11 mouse cellular contexts compared by ENCODE assay signal in the genomic region with DNA sequence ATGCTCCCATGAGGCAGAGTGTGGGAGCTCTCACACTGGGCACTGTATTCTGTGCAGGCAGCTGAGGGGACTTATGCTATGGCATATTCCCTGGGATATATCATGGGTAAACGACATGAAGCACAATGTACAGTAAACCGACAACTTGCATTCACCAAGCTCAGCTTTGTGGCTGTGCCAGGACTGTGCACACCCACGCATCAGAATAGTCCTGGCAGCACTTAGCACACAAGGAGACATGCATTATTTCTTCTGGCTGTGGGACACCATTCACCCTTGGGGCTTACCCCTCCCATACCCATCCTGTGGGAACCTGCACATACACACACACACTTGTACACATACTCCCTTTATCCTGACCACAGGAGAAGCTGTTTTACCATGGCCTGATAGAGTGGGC. TPM values are rescaled to one million over a fixed set of nuclear protein-coding genes. Genes with fewer than 3 reads are reported as not detected.
A peak's percentile ranks its signal among the peaks of the same experiment; 100 is the strongest.
DNase-seq lines count a peak whose midpoint lies in the region; ATAC-seq and TF ChIP-seq lines count a peak whose summit lies in the region.
"Had no signal": no experiment of that assay in that cellular context is flagged by ENCODE, and none has a peak within 500 bp of the region (broad histone marks: within the 10 kb centered on the region; RNA-seq: fewer than 3 reads in every experiment).

No protein-coding gene starts in this region.

- H3K4me1 ChIP-seq in forebrain, embryonic 16.5 days (replicated peaks; ENCODE audit: control insufficient read depth, insufficient read depth, low read length), result peaks cover 78% of the 10 kb centered on the region
- H3K4me1 ChIP-seq in midbrain, postnatal 0 days (ENCODE audit: insufficient read depth, low read length), result peaks cover 42% of the 10 kb centered on the region

- H3K9me3 ChIP-seq in forebrain, embryonic 16.5 days (ENCODE audit: control insufficient read depth, low read length), result no peaks in the 10 kb centered on the region
- H3K9me3 ChIP-seq in midbrain, postnatal 0 days (ENCODE audit: low read length), result no peaks in the 10 kb centered on the region
- H3K9me3 ChIP-seq: heart, embryonic 12.5 days had no signal

- 36% methylated on average over 3 of the region's 3 CpGs for WGBS in forebrain, embryonic 16.5 days
- WGBS in midbrain, postnatal 0 days, result 58% methylated on average over 3 of the region's 3 CpGs

- H3K4me3 ChIP-seq in left cerebral cortex, adult 2 months, result peak overlapping the region; percentile 94
- H3K4me3 ChIP-seq in forebrain, embryonic 16.5 days (replicated peaks; ENCODE audit: low read length), result no peak overlapping the region
- peak overlapping the region; percentile 86; the same call in 1 of the 2 replicates for H3K4me3 ChIP-seq in midbrain, postnatal 0 days (ENCODE audit: low read depth, low read length)
- H3K4me3 ChIP-seq: heart, embryonic 12.5 days had no signal

- H3K4me2 ChIP-seq in forebrain, embryonic 16.5 days (ENCODE audit: low read length), result peak overlapping the region; percentile 73
- peak overlapping the region; percentile 62 for H3K4me2 ChIP-seq in midbrain, postnatal 0 days (ENCODE audit: low read depth, low read length, poor library complexity, severe bottlenecking)

- no peak for ATAC-seq in forebrain, embryonic 16.5 days
- no peak for ATAC-seq in midbrain, postnatal 0 days (ENCODE audit: low FRiP score)
- ATAC-seq in monocyte, adult 5-6 weeks (replicated peaks; ENCODE audit: insufficient number of reproducible peaks, low FRiP score, low TSS enrichment, poor library complexity, severe bottlenecking), result no peak

- TF ChIP-seq CTCF in left cerebral cortex, adult 2 months (IDR thresholded peaks at IDR 0.05), result no peak
- no peak for TF ChIP-seq CTCF in midbrain, postnatal 0 days (IDR thresholded peaks at IDR 0.05)

- no peak overlapping the region; the same call in 1 of the 2 replicates for H3K9ac ChIP-seq in forebrain, embryonic 16.5 days (replicated peaks; ENCODE audit: low read depth, low read length)
- H3K9ac ChIP-seq in midbrain, postnatal 0 days (replicated peaks; ENCODE audit: low read length, poor library complexity, severe bottlenecking), result 0 out of 2 replicates have a peak overlapping the region, but pooled peaks have one; percentile 29

- H3K36me3 ChIP-seq in forebrain, embryonic 16.5 days (ENCODE audit: control insufficient read depth, insufficient read depth), result no peaks in the 10 kb centered on the region
- H3K36me3 ChIP-seq in midbrain, postnatal 0 days (ENCODE audit: insufficient read depth, low read length), result no peaks in the 10 kb centered on the region

- DNase-seq in cerebellum, adult 11-12 months, result peak; percentile 44
- DNase-seq in cerebellum, postnatal 4 days (ENCODE audit: low spot score in 2 of 2), result no peak
- no peak for DNase-seq in left cerebral cortex, adult 2 months (ENCODE audit: extremely low spot score in 1 of 2, low spot score in 2 of 2)
- DNase-seq in left cerebral cortex, adult 11 months (ENCODE audit: low spot score), result no peak
- DNase-seq in midbrain, postnatal 0 days (ENCODE audit: low spot score), result no peak
- no peak for DNase-seq in layer of hippocampus, adult 9-10 months (ENCODE audit: low spot score)
- DNase-seq: adrenal gland, postnatal 14 days; lung, postnatal 10 days had no signal

- intact Hi-C loops in left cerebral cortex, adult 2 months (cut with DNase I), result loop anchor here (1.0 to 2.0 kb wide), 2 partner anchors 26 to 82 kb away; no protein-coding TSS in a partner anchor

- no peaks in the 10 kb centered on the region for H3K27me3 ChIP-seq in forebrain, embryonic 16.5 days (replicated peaks; ENCODE audit: control insufficient read depth, insufficient read depth, low read length)
- no peaks in the 10 kb centered on the region for H3K27me3 ChIP-seq in midbrain, postnatal 0 days (ENCODE audit: insufficient read depth, low read length)
- H3K27me3 ChIP-seq: heart, embryonic 12.5 days had no signal

- H3K27ac ChIP-seq in left cerebral cortex, adult 2 months, result no peak overlapping the region
- H3K27ac ChIP-seq in forebrain, embryonic 16.5 days (ENCODE audit: low read length), result peak overlapping the region; percentile 12; the same call in 1 of the 2 replicates
- no peak overlapping the region for H3K27ac ChIP-seq in midbrain, postnatal 0 days (ENCODE audit: low read depth, low read length)

RNA-seq across cellular contexts. Expression of a gene that starts 20.3 kb away (rescaled TPM):
- 10 to 100 TPM; 74.6 to 90.0 TPM for total RNA-seq in left cerebral cortex, adult 2 months (2021)
- polyA plus RNA-seq in forebrain, embryonic 16.5 days (2015; fragmentation: Nextera tagmentation; extraction: Ambion mirVana), result 60.9 and 64.3 TPM in 2 replicates
- total RNA-seq in midbrain, postnatal 0 days (2014; rRNA removed), result 32.0 and 38.3 TPM in 2 replicates
- polyA plus RNA-seq in midbrain, postnatal 0 days (2015; fragmentation: Nextera tagmentation; extraction: Ambion mirVana), result 45.3 and 48.5 TPM in 2 replicates
- 11.6 to 26.4 TPM (median 11.9 TPM) in 3 replicates for total RNA-seq in monocyte, adult 5-6 weeks (2017)
